Comparison of ENCODE assay signal across 19 mouse cellular contexts in genomic region chr11:44238598-44238997, GRCm38 (mm10).
DNase-seq lines count a peak whose midpoint lies in the region; ATAC-seq lines count a peak whose summit lies in the region.
"Had no signal": no experiment of that assay in that cellular context is flagged by ENCODE, and none has a peak within 500 bp of the region (broad histone marks: within the 10 kb centered on the region; RNA-seq: fewer than 3 reads in every experiment).

No protein-coding gene starts in this region.

- no peaks in the 10 kb centered on the region for H3K36me3 ChIP-seq in kidney, embryonic 14.5 days (ENCODE audit: control insufficient read depth, insufficient read depth, low read length)
- H3K36me3 ChIP-seq: heart, embryonic 15.5 days; lung, embryonic 15.5 days; neural tube, embryonic 13.5 days had no signal

- 69% methylated on average over 8 of the region's 8 CpGs for WGBS in kidney, embryonic 14.5 days

- 0 out of 2 replicates have a peak, but pooled peaks have one; percentile 43 for ATAC-seq in kidney, embryonic 14.5 days (ENCODE audit: low FRiP score, low TSS enrichment)
- ATAC-seq: CD4-positive, CD25-positive, alpha-beta regulatory T cell, adult 4 months; forebrain, postnatal 0 days had no signal

- H3K4me2 ChIP-seq in kidney, embryonic 14.5 days (replicated peaks; ENCODE audit: low read depth, low read length), result no peak overlapping the region
- H3K4me2 ChIP-seq: heart, embryonic 15.5 days; lung, embryonic 15.5 days; neural tube, embryonic 13.5 days had no signal

- no peaks in the 10 kb centered on the region for H3K27me3 ChIP-seq in kidney, embryonic 14.5 days (ENCODE audit: control insufficient read depth, insufficient read depth, low read length)
- H3K27me3 ChIP-seq: heart, embryonic 15.5 days; lung, embryonic 15.5 days; megakaryocyte, embryonic 14.5 days; neural tube, embryonic 13.5 days had no signal

- H3K9me3 ChIP-seq in kidney, embryonic 14.5 days (ENCODE audit: control insufficient read depth, low read length), result no peaks in the 10 kb centered on the region
- H3K9me3 ChIP-seq: heart, embryonic 15.5 days; lung, embryonic 15.5 days; megakaryocyte, embryonic 14.5 days; neural tube, embryonic 13.5 days had no signal

- no peak overlapping the region for H3K9ac ChIP-seq in kidney, embryonic 14.5 days (ENCODE audit: low read depth, low read length)
- H3K9ac ChIP-seq: forebrain, postnatal 0 days; heart, embryonic 15.5 days; lung, embryonic 15.5 days; neural tube, embryonic 13.5 days had no signal

- no peaks in the 10 kb centered on the region for H3K4me1 ChIP-seq in kidney, embryonic 14.5 days (ENCODE audit: control insufficient read depth, insufficient read depth, low read length)
- H3K4me1 ChIP-seq: lung, embryonic 15.5 days; megakaryocyte, embryonic 14.5 days; neural tube, embryonic 13.5 days had no signal

- intact Hi-C loops in heart, postnatal 14 days (cut with DNase I), result no loop called here

- H3K27ac ChIP-seq in kidney, embryonic 14.5 days (ENCODE audit: low read depth, low read length), result no peak overlapping the region
- H3K27ac ChIP-seq: heart, embryonic 15.5 days; lung, embryonic 15.5 days; neural tube, embryonic 13.5 days had no signal

- no peak overlapping the region for H3K4me3 ChIP-seq in kidney, embryonic 14.5 days (ENCODE audit: low read length)
- H3K4me3 ChIP-seq: erythroblast, embryonic 14.5 days; heart, embryonic 15.5 days; lung, embryonic 15.5 days; megakaryocyte, embryonic 14.5 days; neural tube, embryonic 13.5 days had no signal

- no peak for DNase-seq in kidney, adult 8-10 months
- DNase-seq in ovary, postnatal 36 days (ENCODE audit: low spot score), result peak; percentile 40
- no peak for DNase-seq in ovary, postnatal 14 days (ENCODE audit: low spot score)
- DNase-seq in adrenal gland, postnatal 36 days, result peak; percentile 34 to 53
- peak; percentile 12 to 29 for DNase-seq in heart, postnatal 14 days
- no peak for DNase-seq in frontal cortex, postnatal 14 days (ENCODE audit: low spot score in 2 of 2)
- no peak for DNase-seq in natural killer cell, adult 2 months (ENCODE audit: low spot score in 2 of 2)
- DNase-seq: cerebellum, adult 9-10 months; embryo, embryonic 11 days; forebrain, postnatal 0 days; kidney, postnatal 14 days; thymus, postnatal 36 days had no signal

Comparison
In these comparisons a context has a peak if more than half of its experiments do, and no peak if none do; other contexts are left out.
1. DNase-seq: peak in ovary, postnatal 36 days (single experiment), adrenal gland, postnatal 36 days (2 of 2) and heart, postnatal 14 days (2 of 2); none in kidney, adult 8-10 months (0 of 2), ovary, postnatal 14 days (single experiment), frontal cortex, postnatal 14 days (0 of 2) and natural killer cell, adult 2 months (0 of 2).